ENCODE assay signal across 9 mouse cellular contexts in genomic region chr2:35273536-35273935, GRCm38 (mm10). TPM values are rescaled to one million over a fixed set of nuclear protein-coding genes. Genes with fewer than 3 reads are reported as not detected.
DNase-seq lines count a peak whose midpoint lies in the region; ATAC-seq lines count a peak whose summit lies in the region.
"Had no signal": no experiment of that assay in that cellular context is flagged by ENCODE, and none has a peak within 500 bp of the region (broad histone marks: within the 10 kb centered on the region; RNA-seq: fewer than 3 reads in every experiment).

No protein-coding gene starts in this region.

- H3K4me2 ChIP-seq in heart, embryonic 13.5 days: no peak overlapping the region
- no peak overlapping the region for H3K4me2 ChIP-seq in stomach, embryonic 14.5 days (replicated peaks; ENCODE audit: low read depth, low read length)

- H3K36me3 ChIP-seq in heart, embryonic 13.5 days: no peaks in the 10 kb centered on the region
- no peaks in the 10 kb centered on the region for H3K36me3 ChIP-seq in stomach, embryonic 14.5 days (ENCODE audit: control insufficient read depth, insufficient read depth, low read length)
- H3K36me3 ChIP-seq: G1E had no signal

- 15% methylated on average over 2 of the region's 2 CpGs for WGBS in heart, embryonic 13.5 days
- WGBS in stomach, embryonic 14.5 days: 19% methylated on average over 2 of the region's 2 CpGs

- H3K27ac ChIP-seq in heart, embryonic 13.5 days (replicated peaks): peak overlapping the region; percentile 79
- peak overlapping the region; percentile 64 for H3K27ac ChIP-seq in stomach, embryonic 14.5 days (ENCODE audit: low read length)

- no peaks in the 10 kb centered on the region for H3K9me3 ChIP-seq in heart, embryonic 13.5 days
- H3K9me3 ChIP-seq in stomach, embryonic 14.5 days (ENCODE audit: control insufficient read depth, low read depth, low read length): no peaks in the 10 kb centered on the region
- H3K9me3 ChIP-seq: G1E had no signal

- peaks cover 88% of the 10 kb centered on the region for H3K4me1 ChIP-seq in heart, embryonic 13.5 days
- peaks cover 31% of the 10 kb centered on the region for H3K4me1 ChIP-seq in stomach, embryonic 14.5 days (ENCODE audit: control insufficient read depth, insufficient read depth, low read length)

- no peak for ATAC-seq in heart, embryonic 13.5 days (ENCODE audit: extremely low read depth, insufficient number of reproducible peaks, low FRiP score, low TSS enrichment)
- ATAC-seq in stomach, embryonic 14.5 days (ENCODE audit: insufficient number of reproducible peaks, insufficient read depth, low FRiP score, low read depth): no peak; the same call in 1 of the 2 replicates
- no peak for ATAC-seq in granulocyte monocyte progenitor cell, adult 5-6 weeks (replicated peaks; ENCODE audit: poor library complexity, severe bottlenecking)

- no peak overlapping the region for H3K4me3 ChIP-seq in heart, embryonic 13.5 days
- H3K4me3 ChIP-seq in stomach, embryonic 14.5 days (ENCODE audit: low read depth, low read length): no peak overlapping the region

- DNase-seq in layer of hippocampus, adult 11-12 months (ENCODE audit: low spot score): peak; percentile 48
- DNase-seq in layer of hippocampus, postnatal 25 days (ENCODE audit: extremely low spot score in 1 of 2, low spot score in 1 of 2): no peak
- DNase-seq in embryo, embryonic 10.5 days (ENCODE audit: low spot score): peak; percentile 49
- peak; percentile 44 to 64 for DNase-seq in kidney, postnatal 4 days
- DNase-seq in spleen, postnatal 36 days (ENCODE audit: low spot score in 2 of 2): no peak

- H3K9ac ChIP-seq in heart, embryonic 13.5 days: peak overlapping the region; percentile 25; the same call in 1 of the 2 replicates
- no peak overlapping the region for H3K9ac ChIP-seq in stomach, embryonic 14.5 days (replicated peaks; ENCODE audit: low read depth, low read length)

- no peaks in the 10 kb centered on the region for H3K27me3 ChIP-seq in heart, embryonic 13.5 days (replicated peaks)
- H3K27me3 ChIP-seq in stomach, embryonic 14.5 days (ENCODE audit: control insufficient read depth, insufficient read depth, low read length): no peaks in the 10 kb centered on the region

RNA-seq across cellular contexts. Expression of gene Gsn, which starts 17.4 kb away (rescaled TPM):
- 100 to 1,000 TPM; 114 to 138 TPM for total RNA-seq in layer of hippocampus, postnatal 25 days (2021)
- 205 and 215 TPM in 2 replicates for polyA plus RNA-seq in heart, embryonic 13.5 days (2015; fragmentation: Nextera tagmentation; extraction: Ambion mirVana)
- 204 and 219 TPM in 2 replicates for polyA plus RNA-seq in stomach, embryonic 14.5 days (2014; fragmentation: Nextera tagmentation; extraction: Ambion mirVana)
- 3.7 and 7.8 TPM in 2 replicates for total RNA-seq in granulocyte monocyte progenitor cell, adult 5-6 weeks (2014; fragmentation: Nextera tagmentation)
- 8.4 and 10.0 TPM in 2 replicates for total RNA-seq in granulocyte monocyte progenitor cell, adult 5-6 weeks (2017)

Comparison
In these comparisons a context has a peak if more than half of its experiments do, and no peak if none do; other contexts are left out.
1. DNase-seq: peak in layer of hippocampus, adult 11-12 months (single experiment), embryo, embryonic 10.5 days (single experiment) and kidney, postnatal 4 days (2 of 2); none in layer of hippocampus, postnatal 25 days (0 of 2) and spleen, postnatal 36 days (0 of 2).
2. RNA of gene Gsn, which starts 17.4 kb away (total RNA-seq): 114 to 138 TPM in layer of hippocampus, postnatal 25 days; 3.7 to 10.0 TPM in granulocyte monocyte progenitor cell, adult 5-6 weeks; every median in the first group is over 10 times any median in the second.